Mouse (Mus musculus) heart, postnatal 0 days (tissue): ENCODE results near the gene Gna14. TPM values are rescaled to one million over a fixed set of nuclear protein-coding genes. Genes with fewer than 3 reads are reported as not detected.

ENCODE experiments used
- ATAC-seq: fragments of 200-750 bp; cut with Nextera tagmentation; 2 replicates; pipeline ENCODE4 v1.8.0; 2017; ENCODE audit warnings: low read depth, moderate number of reproducible peaks, moderate library complexity; ENCODE audit not compliant: insufficient read depth
- DNase-seq: peaks from one replicate; pipeline ENCODE4 v3.0.0-alpha.2; 2016; ENCODE audit warnings: low spot score
- H3K27ac ChIP-seq: fragments of 300-500 bp; sonication (generic); 2 replicates; pipeline ENCODE4 v1.5.1; 2014; ENCODE audit warnings: low read depth, mild to moderate bottlenecking
- H3K27me3 ChIP-seq: fragments of 300-500 bp; sonication (generic); 2 replicates; pipeline ENCODE4 v1.6.1; 2014; ENCODE audit warnings: low read length, mixed read lengths; ENCODE audit not compliant: control insufficient read depth, insufficient read depth
- H3K36me3 ChIP-seq: fragments of 300-500 bp; sonication (generic); replicated peaks from 2 replicates; pipeline ENCODE4 v1.6.1; 2014; ENCODE audit warnings: low read length, mixed read lengths; ENCODE audit not compliant: control insufficient read depth, insufficient read depth
- H3K4me1 ChIP-seq: fragments of 300-500 bp; sonication (generic); 2 replicates; pipeline ENCODE4 v1.6.1; 2014; ENCODE audit warnings: antibody characterized with exemption; ENCODE audit not compliant: control insufficient read depth, insufficient read depth
- H3K4me2 ChIP-seq: fragments of 300-500 bp; sonication (generic); 2 replicates; pipeline ENCODE4 v1.6.1; 2014; ENCODE audit warnings: low read depth, mild to moderate bottlenecking, low read length, moderate library complexity
- H3K4me3 ChIP-seq: fragments of 300-500 bp; sonication (generic); 2 replicates; pipeline ENCODE4 v1.5.1; 2014; ENCODE audit warnings: low read depth, low read length
- H3K9ac ChIP-seq: fragments of 300-500 bp; sonication (generic); replicated peaks from 2 replicates; pipeline ENCODE4 v1.6.1; 2014; ENCODE audit warnings: low read depth, low read length, mixed read lengths
- H3K9me3 ChIP-seq: fragments of 300-500 bp; sonication (generic); replicated peaks from 2 replicates; pipeline ENCODE4 v1.6.1; 2016; ENCODE audit warnings: low read length; ENCODE audit not compliant: control insufficient read depth
- CTCF ChIP-seq: IDR thresholded peaks from 2 replicates; pipeline ENCODE4 v1.5.1; 2016; ENCODE audit warnings: antibody characterized with exemption, control low read depth, low read depth
- EP300 ChIP-seq: IDR thresholded peaks from 2 replicates; pipeline ENCODE4 v1.6.1; 2016; ENCODE audit warnings: antibody characterized with exemption, low read depth
- WGBS: fragments of 180-500 bp; shearing (Covaris S2); extraction: QIAGEN DNeasy Blood & Tissue Kit; methylation state at CpG from one replicate; pipeline ENCODE4 v1.1.7; 2014; 5-methylcytosine and 5-hydroxymethylcytosine counted together
- polyA plus RNA-seq: library from polyadenylated mRNA; unstranded; fragments of >200 nt; fragmentation: Nextera tagmentation; extraction: Ambion mirVana; gene quantifications from 2 replicates; pipeline ENCODE4 v1.2.1, GENCODE M21; 2015
- total RNA-seq: library from RNA; depleted of rRNA; stranded (reverse); fragments of >200 nt; gene quantifications from 2 replicates; pipeline ENCODE4 v1.2.3, GENCODE M21; 2014; ENCODE audit warnings: low replicate concordance

Gna14 gene
- total and polyA plus RNA-seq, 2 experiments from 2014 or later, result 0.33 to 3.1 TPM

GRCm38 (mm10) chr19:16456181-16456580 is 20.6 kb downstream of the Gna14 start:
- H3K4me3 ChIP-seq, result no peak overlapping the region
- no peak for TF ChIP-seq EP300
- TF ChIP-seq CTCF, result no peak

GRCm38 (mm10) chr19:16457127-16457526 is 21.6 kb downstream of the Gna14 start:
- H3K9ac ChIP-seq, result no peak overlapping the region
- no peaks in the 10 kb centered on the region for H3K27me3 ChIP-seq
- TF ChIP-seq EP300, result no peak
- TF ChIP-seq CTCF, result no peak
- H3K27ac ChIP-seq, result no peak overlapping the region
- no peaks in the 10 kb centered on the region for H3K4me1 ChIP-seq
- H3K36me3 ChIP-seq, result no peaks in the 10 kb centered on the region
- H3K4me3 ChIP-seq, result no peak overlapping the region
- ATAC-seq (no peak), DNase-seq (no peak)
- WGBS, result 61% methylated on average over 6 of the region's 6 CpGs
- no peaks in the 10 kb centered on the region for H3K9me3 ChIP-seq
- H3K4me2 ChIP-seq, result no peak overlapping the region

More at GRCm38 (mm10) chr19:16456181-16456580, 20.6 kb downstream of the Gna14 start:
- Histone ChIP-seq H3K27me3 (no peaks in the 10 kb centered on the region), H3K36me3 (no peaks in the 10 kb centered on the region), H3K4me2 (no peak overlapping the region), H3K27ac (no peak overlapping the region), H3K9me3 (no peaks in the 10 kb centered on the region), H3K4me1 (no peaks in the 10 kb centered on the region), H3K9ac (no peak overlapping the region)
- 45% methylated on average over 2 of the region's 2 CpGs for WGBS
- ATAC-seq (no peak), DNase-seq (no peak)

GRCm38 (mm10) chr19:16459317-16459716 is 23.8 kb downstream of the Gna14 start:
- TF ChIP-seq EP300 (no peak), CTCF (no peak)
- WGBS, result 61% methylated on average over 5 of the region's 5 CpGs
- Histone ChIP-seq H3K4me3 (no peak overlapping the region), H3K9me3 (no peaks in the 10 kb centered on the region), H3K9ac (no peak overlapping the region), H3K4me1 (no peaks in the 10 kb centered on the region), H3K27ac (no peak overlapping the region), H3K36me3 (no peaks in the 10 kb centered on the region), H3K4me2 (no peak overlapping the region), H3K27me3 (no peaks in the 10 kb centered on the region)
- ATAC-seq (no peak), DNase-seq (no peak)

- Histone ChIP-seq H3K4me1 (no peaks in the 10 kb centered on the region), H3K9me3 (no peaks in the 10 kb centered on the region), H3K27me3 (no peaks in the 10 kb centered on the region), H3K27ac (no peak overlapping the region), H3K36me3 (no peaks in the 10 kb centered on the region), H3K4me3 (no peak overlapping the region), H3K4me2 (no peak overlapping the region), H3K9ac (no peak overlapping the region)
- TF ChIP-seq CTCF, result no peak
- no peak for TF ChIP-seq EP300
- 72% methylated on average over 6 of the region's 6 CpGs for WGBS
- DNase-seq (no peak), ATAC-seq (no peak)
These were observed 24.7 kb downstream of the Gna14 start for GRCm38 (mm10) chr19:16460292-16460691.

- DNase-seq, result no peak
- H3K27ac ChIP-seq, result no peak overlapping the region
- no peaks in the 10 kb centered on the region for H3K27me3 ChIP-seq
- TF ChIP-seq EP300 (no peak), CTCF (no peak)
- no peak for ATAC-seq
- 89% methylated on average over 14 of the region's 14 CpGs for WGBS
- no peak overlapping the region for H3K4me2 ChIP-seq
- H3K9me3 ChIP-seq, result no peaks in the 10 kb centered on the region
- H3K4me3 ChIP-seq, result no peak overlapping the region
- H3K9ac ChIP-seq, result no peak overlapping the region
- no peaks in the 10 kb centered on the region for H3K4me1 ChIP-seq
- no peaks in the 10 kb centered on the region for H3K36me3 ChIP-seq
These were observed 25.3 kb downstream of the Gna14 start for GRCm38 (mm10) chr19:16460831-16461230.

- TF ChIP-seq EP300 (no peak), CTCF (no peak)
- H3K9me3 ChIP-seq, result no peaks in the 10 kb centered on the region
- H3K27ac ChIP-seq, result no peak overlapping the region
- no peak for DNase-seq
- no peak overlapping the region for H3K4me3 ChIP-seq
- ATAC-seq, result no peak
- H3K9ac ChIP-seq, result no peak overlapping the region
- H3K4me1 ChIP-seq, result no peaks in the 10 kb centered on the region
- no peaks in the 10 kb centered on the region for H3K27me3 ChIP-seq
- WGBS, result 75% methylated on average over 9 of the region's 9 CpGs
- H3K4me2 ChIP-seq, result no peak overlapping the region
- no peaks in the 10 kb centered on the region for H3K36me3 ChIP-seq
These were observed 26.9 kb downstream of the Gna14 start for GRCm38 (mm10) chr19:16462461-16462860.
